Mouse (Mus musculus) liver, embryonic 11.5 days (tissue): Measurements from ENCODE around the gene Gm19426. TPM values are rescaled to one million over a fixed set of nuclear protein-coding genes. Genes with fewer than 3 reads are reported as not detected.

Experiments used
- ATAC-seq: fragments of 200-750 bp; cut with Nextera tagmentation; replicated peaks from 2 replicates; pipeline ENCODE4 v1.8.0; 2017; ENCODE audit warnings: moderate number of reproducible peaks, mild to moderate bottlenecking, moderate TSS enrichment, moderate library complexity; ENCODE audit not compliant: low FRiP score
- DNase-seq: peaks from one replicate; pipeline ENCODE4 v3.0.0-alpha.2; 2017; ENCODE audit warnings: low spot score
- H3K27ac ChIP-seq: fragments of 300-500 bp; sonication (generic); 2 replicates; pipeline ENCODE4 v1.5.1; 2014; ENCODE audit warnings: mild to moderate bottlenecking, low read depth, low read length, control low read depth
- H3K27me3 ChIP-seq: fragments of 300-500 bp; sonication (generic); replicated peaks from 2 replicates; pipeline ENCODE4 v1.6.1; 2014; ENCODE audit warnings: low read length, mixed read lengths; ENCODE audit not compliant: control insufficient read depth, insufficient read depth
- H3K36me3 ChIP-seq: fragments of 300-500 bp; sonication (generic); 2 replicates; pipeline ENCODE4 v1.6.1; 2014; ENCODE audit warnings: mild to moderate bottlenecking, low read length, moderate library complexity, mixed read lengths; ENCODE audit not compliant: control insufficient read depth, insufficient read depth
- H3K4me1 ChIP-seq: fragments of 300-500 bp; sonication (generic); replicated peaks from 2 replicates; pipeline ENCODE4 v1.6.1; 2014; ENCODE audit warnings: low read length, mixed read lengths; ENCODE audit not compliant: control insufficient read depth, insufficient read depth
- H3K4me2 ChIP-seq: fragments of 300-500 bp; sonication (generic); 2 replicates; pipeline ENCODE4 v1.6.1; 2014; ENCODE audit warnings: mild to moderate bottlenecking, control low read depth, moderate library complexity
- H3K4me3 ChIP-seq: fragments of 300-500 bp; sonication (generic); 2 replicates; pipeline ENCODE4 v1.5.1; 2014; ENCODE audit warnings: low read depth, low read length, control low read depth
- H3K9ac ChIP-seq: fragments of 300-500 bp; sonication (generic); 2 replicates; pipeline ENCODE4 v1.6.1; 2014; ENCODE audit warnings: low read depth, low read length, control low read depth
- H3K9me3 ChIP-seq: fragments of 300-500 bp; sonication (generic); 2 replicates; pipeline ENCODE4 v1.6.1; 2016; ENCODE audit warnings: low read length, inconsistent platforms, mixed read lengths; ENCODE audit not compliant: control insufficient read depth
- WGBS: fragments of 180-500 bp; shearing (Covaris S2); extraction: QIAGEN DNeasy Blood & Tissue Kit; methylation state at CpG from one replicate; pipeline ENCODE4 v1.1.7; 2014; 5-methylcytosine and 5-hydroxymethylcytosine counted together
- microRNA counts: library from miRNA; unstranded; fragments of <30 nt; microRNA quantifications from one replicate; lab custom pipeline; 2015
- microRNA-seq: library from miRNA; unstranded; fragments of <30 nt; microRNA quantifications from one replicate; pipeline ENCODE4, GENCODE M21; 2017; ENCODE audit warnings: borderline number of aligned reads
- polyA plus RNA-seq: library from polyadenylated mRNA; unstranded; fragments of >200 nt; fragmentation: Nextera tagmentation; extraction: Ambion mirVana; gene quantifications from 2 replicates; pipeline ENCODE4 v1.2.1, GENCODE M21; 2014

Gm19426 gene
- polyA plus RNA-seq, 1 experiment from 2014 or later: 3.3 TPM

DNA sequence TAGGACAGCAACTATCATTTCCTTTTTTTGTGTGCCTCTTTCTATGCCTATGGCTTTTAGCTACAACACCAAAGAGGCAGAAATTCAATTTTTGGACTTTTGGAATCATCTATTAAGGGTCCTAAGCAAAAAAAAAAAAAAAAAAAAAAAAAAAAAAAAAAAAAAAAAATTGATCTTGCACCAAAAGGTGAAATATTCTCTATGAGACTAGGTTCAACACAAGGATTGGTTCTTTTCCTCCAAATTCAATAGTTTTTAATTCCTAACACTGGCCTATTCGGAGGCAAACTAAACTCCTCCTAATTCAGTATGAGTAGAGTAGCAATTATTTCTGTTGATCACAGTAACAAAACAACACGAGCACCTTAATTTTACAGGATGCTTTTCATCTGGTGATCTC is 31.6 kb downstream of the Gm19426 start:
- DNase-seq: no peak
- peaks cover 11% of the 10 kb centered on the region for H3K4me1 ChIP-seq
- no peak overlapping the region for H3K27ac ChIP-seq
- peaks cover 15% of the 10 kb centered on the region; the same call in 1 of the 2 replicates for H3K36me3 ChIP-seq
- no peaks in the 10 kb centered on the region for H3K9me3 ChIP-seq
- no peak overlapping the region for H3K9ac ChIP-seq
- H3K27me3 ChIP-seq: no peaks in the 10 kb centered on the region
- no peak overlapping the region for H3K4me2 ChIP-seq
- H3K4me3 ChIP-seq: no peak overlapping the region
- ATAC-seq: no peak
- 89% methylated on average over 2 of the region's 2 CpGs for WGBS

DNA sequence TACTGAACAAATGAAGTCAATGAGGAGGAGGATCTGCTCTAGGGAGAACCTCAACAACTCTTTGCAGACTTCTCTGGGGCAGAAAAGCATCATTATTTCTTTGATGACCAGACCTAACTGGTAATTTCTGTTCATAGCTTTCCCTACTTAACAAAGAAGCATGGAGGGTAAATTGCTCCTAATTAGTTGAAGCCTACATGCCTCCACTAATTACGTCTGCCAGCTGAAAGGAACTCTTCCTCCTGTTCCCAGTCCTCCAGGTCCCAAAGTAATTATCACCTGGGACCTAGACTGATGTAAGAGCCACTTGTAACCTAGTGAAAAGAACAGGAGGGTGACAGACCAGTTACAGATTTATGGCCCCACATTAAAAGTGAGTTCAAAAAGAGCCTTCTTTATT is 35.9 kb downstream of the Gm19426 start:
- Histone ChIP-seq H3K9me3 (no peaks in the 10 kb centered on the region), H3K4me3 (no peak overlapping the region), H3K9ac (no peak overlapping the region), H3K36me3 (peaks cover 18% of the 10 kb centered on the region; the same call in 1 of the 2 replicates), H3K4me1 (peaks cover 9% of the 10 kb centered on the region), H3K27ac (no peak overlapping the region), H3K27me3 (no peaks in the 10 kb centered on the region), H3K4me2 (no peak overlapping the region)
- no peak for DNase-seq
- ATAC-seq: no peak
- 71% methylated on average over 1 of the region's 1 CpGs for WGBS

DNA sequence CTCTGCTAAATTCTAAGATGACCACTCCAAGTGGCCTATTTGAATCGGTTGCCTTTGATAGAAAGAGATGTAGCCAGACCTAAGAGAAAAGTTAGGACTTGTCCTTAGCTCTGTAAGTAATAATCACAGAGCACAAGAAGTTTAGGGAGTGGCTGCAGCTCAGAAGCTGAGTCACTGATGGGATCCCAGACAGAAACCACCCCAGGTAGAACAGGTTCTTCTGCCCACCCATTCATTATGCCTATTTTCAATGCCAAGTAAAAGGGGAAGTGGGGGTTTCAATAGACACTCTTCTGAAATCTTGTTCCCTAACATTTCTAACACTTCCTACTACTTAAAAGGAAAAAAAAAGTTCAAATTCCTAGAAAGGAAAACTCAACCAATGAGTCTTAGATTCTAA is 38.2 kb downstream of the Gm19426 start:
- 72% methylated on average over 1 of the region's 1 CpGs for WGBS
- peaks cover 13% of the 10 kb centered on the region; the same call in 1 of the 2 replicates for H3K36me3 ChIP-seq

DNA sequence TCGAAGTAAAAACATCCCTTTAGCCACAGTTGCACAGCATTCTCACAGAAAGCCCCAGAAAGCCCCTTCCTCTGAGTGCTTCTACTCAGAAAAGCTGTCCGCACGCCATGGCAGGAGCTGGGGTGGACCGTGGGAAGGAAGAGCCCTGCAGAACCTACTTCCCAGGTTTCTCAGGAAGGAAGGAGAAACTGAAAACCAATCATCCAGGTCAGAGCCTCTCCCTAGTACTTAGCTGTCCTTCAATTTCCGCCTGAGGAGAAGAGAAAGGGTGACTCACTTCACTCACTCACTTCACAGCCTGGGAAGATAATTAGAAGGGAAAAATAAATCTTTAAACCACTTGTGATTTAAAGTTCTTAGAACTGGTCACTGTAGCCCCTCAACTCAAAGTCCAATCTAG is 39.1 kb downstream of the Gm19426 start:
- DNase-seq: no peak
- 69% methylated on average over 5 of the region's 5 CpGs for whole genome bisulfite sequencing
- H3K36me3 ChIP-seq: peaks cover 8% of the 10 kb centered on the region; the same call in 1 of the 2 replicates

More for the DNA sequence above, 38.2 kb downstream of the Gm19426 start:
- Histone ChIP-seq H3K9me3 (no peaks in the 10 kb centered on the region), H3K9ac (no peak overlapping the region), H3K4me1 (peaks cover 9% of the 10 kb centered on the region), H3K4me2 (no peak overlapping the region), H3K27ac (no peak overlapping the region), H3K27me3 (no peaks in the 10 kb centered on the region), H3K4me3 (no peak overlapping the region)
- ATAC-seq: no peak
- DNase-seq: no peak

DNA sequence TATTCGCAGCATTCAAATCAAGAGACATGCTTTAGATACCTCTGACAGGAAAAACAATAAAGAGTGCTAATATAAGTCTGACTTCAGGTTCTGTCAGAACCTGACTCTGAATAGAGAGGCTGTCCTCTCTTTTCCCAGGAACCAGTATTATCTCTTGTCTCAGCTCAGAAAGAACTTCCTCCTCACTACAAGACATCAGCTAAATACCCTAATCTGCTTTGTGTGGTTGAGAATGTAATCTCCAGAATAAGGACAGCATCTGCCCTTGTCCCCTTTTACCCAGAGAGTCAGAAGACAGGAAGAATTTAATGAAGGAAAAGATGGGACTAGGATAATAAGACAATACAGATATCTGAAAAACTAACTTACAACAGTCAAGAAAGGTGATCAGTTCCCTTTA is 40.0 kb downstream of the Gm19426 start:
- WGBS: 77% methylated on average over 1 of the region's 1 CpGs
- Histone ChIP-seq H3K4me3 (no peak overlapping the region), H3K27me3 (no peaks in the 10 kb centered on the region), H3K4me2 (no peak overlapping the region), H3K27ac (no peak overlapping the region), H3K9ac (no peak overlapping the region), H3K4me1 (peaks cover 9% of the 10 kb centered on the region), H3K36me3 (peaks cover 6% of the 10 kb centered on the region; the same call in 1 of the 2 replicates), H3K9me3 (no peaks in the 10 kb centered on the region)
- ATAC-seq (no peak; the same call in 1 of the 2 replicates), DNase-seq (no peak)

More for the DNA sequence above, 39.1 kb downstream of the Gm19426 start:
- no peak for ATAC-seq
- Histone ChIP-seq H3K9me3 (no peaks in the 10 kb centered on the region), H3K4me1 (peaks cover 9% of the 10 kb centered on the region), H3K9ac (no peak overlapping the region), H3K4me2 (no peak overlapping the region), H3K4me3 (no peak overlapping the region), H3K27me3 (no peaks in the 10 kb centered on the region), H3K27ac (no peak overlapping the region)

DNA sequence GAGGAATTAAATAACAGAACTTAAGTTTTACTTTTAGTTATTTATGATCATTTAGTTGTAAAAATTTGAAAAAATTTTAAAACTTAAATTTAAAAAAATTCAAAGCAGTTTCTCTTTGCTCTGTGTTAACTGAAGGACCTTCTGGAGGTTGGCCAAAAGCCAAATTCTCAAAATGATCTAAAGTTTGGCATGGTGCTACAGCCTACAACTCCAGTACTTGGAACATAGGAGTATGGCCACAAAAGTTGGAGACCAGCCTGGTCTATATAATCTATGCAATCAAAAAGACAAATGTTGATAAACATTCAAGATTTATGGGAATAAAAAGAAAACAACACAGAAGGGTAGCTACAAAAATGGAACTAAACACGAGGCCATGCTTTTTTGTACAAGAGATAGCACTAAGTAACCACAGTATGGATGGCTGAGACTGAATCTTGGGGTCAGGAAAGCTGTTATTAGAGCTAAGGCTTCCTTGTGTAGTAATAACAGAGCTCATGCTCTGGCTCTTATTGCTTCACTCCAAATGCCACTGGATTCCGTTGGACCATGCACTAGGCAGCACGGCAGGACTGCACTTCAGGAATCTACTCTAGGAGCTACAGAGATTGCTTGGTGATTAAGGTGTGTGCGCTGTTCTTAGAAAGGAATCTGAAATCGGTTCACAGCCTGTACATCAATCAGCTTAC is 48.3 kb downstream of the Gm19426 start:
- DNase-seq (no peak), ATAC-seq (no peak)
- Histone ChIP-seq H3K36me3 (peaks cover 26% of the 10 kb centered on the region), H3K4me2 (no peak overlapping the region), H3K9ac (no peak overlapping the region), H3K9me3 (no peaks in the 10 kb centered on the region), H3K27ac (no peak overlapping the region), H3K4me1 (no peaks in the 10 kb centered on the region), H3K27me3 (no peaks in the 10 kb centered on the region), H3K4me3 (no peak overlapping the region)
- WGBS: 89% methylated on average over 5 of the region's 5 CpGs

MicroRNAs encoded within 50 kb of the gene (microRNA counts, 519-probe panel; counts per million panel counts)
- 8,019 counts per million, percentile 95 among the panel's probes with 10 or more counts for microRNA mmu-miR-130a (lab: Ali Mortazavi, UCI)

Small RNA genes within 50 kb of the gene (microRNA-seq; reads per million reads assigned to microRNA genes)
- 27,361 reads per million, percentile 99 among the genes with 10 or more reads in this experiment for gene Mir130a

Other genes with a start within 250 kb of the Gm19426 start
- 21.9 and 27.1 TPM in 2 replicates for gene Ctnnd1, start 92.9 kb downstream of the Gm19426 start, polyA plus RNA-seq
- 0.18 and 0.22 TPM in 2 replicates for gene Btbd18, start 84.6 kb downstream of the Gm19426 start, polyA plus RNA-seq
- 241 and 264 TPM in 2 replicates for gene Selenoh, start 72.9 kb downstream of the Gm19426 start, polyA plus RNA-seq
- gene Gm28635, start 65.6 kb downstream of the Gm19426 start, polyA plus RNA-seq: not detected in 2 replicates
- gene Med19, start 65.3 kb downstream of the Gm19426 start, polyA plus RNA-seq: 43.4 and 44.9 TPM in 2 replicates
- 115 and 125 TPM in 2 replicates for gene Tmx2, start 64.5 kb downstream of the Gm19426 start, polyA plus RNA-seq
- 26.5 and 28.8 TPM in 2 replicates for gene Zdhhc5, start 28.5 kb downstream of the Gm19426 start, polyA plus RNA-seq
- gene Clp1, start 16.3 kb downstream of the Gm19426 start, polyA plus RNA-seq: 59.3 and 63.4 TPM in 2 replicates
- gene Ypel4, start 9.6 kb downstream of the Gm19426 start, polyA plus RNA-seq: 11.4 and 14.2 TPM in 2 replicates
- gene Serping1, start 31.8 kb upstream of the Gm19426 start, polyA plus RNA-seq: 38.4 and 43.2 TPM in 2 replicates
- 112 and 114 TPM in 2 replicates for gene Ube2l6, start 55.2 kb upstream of the Gm19426 start, polyA plus RNA-seq
- gene Smtnl1, start 79.0 kb upstream of the Gm19426 start, polyA plus RNA-seq: 0.25 TPM in 1 of 2 replicates, not detected in the other
- 84.3 and 84.5 TPM in 2 replicates for gene Timm10, start 83.3 kb upstream of the Gm19426 start, polyA plus RNA-seq
- 83.2 and 101 TPM in 2 replicates for gene Slc43a1, start 95.2 kb upstream of the Gm19426 start, polyA plus RNA-seq
- gene Rtn4rl2, start 143.1 kb upstream of the Gm19426 start, polyA plus RNA-seq: 0.66 and 1.2 TPM in 2 replicates
- 107 and 111 TPM in 2 replicates for gene Slc43a3, start 192.9 kb upstream of the Gm19426 start, polyA plus RNA-seq
- gene Prg2, start 236.8 kb upstream of the Gm19426 start, polyA plus RNA-seq: 67.2 and 96.9 TPM in 2 replicates
- gene Prg3, start 244.6 kb upstream of the Gm19426 start, polyA plus RNA-seq: 10.2 and 16.7 TPM in 2 replicates